Mouse (Mus musculus) erythroblast, embryonic 14.5 days (primary cell): Measurements from ENCODE around the gene 5330417H12Rik. TPM values are rescaled to one million over a fixed set of nuclear protein-coding genes. Genes with fewer than 3 reads are reported as not detected.

Experiments
- H3K27me3 ChIP-seq: 2 replicates; pipeline ENCODE4 v1.6.1; 2012; ENCODE audit warnings: inconsistent platforms; ENCODE audit not compliant: control insufficient read depth
- H3K36me3 ChIP-seq: 2 replicates; pipeline ENCODE4 v1.6.1; 2012; ENCODE audit warnings: mild to moderate bottlenecking, inconsistent platforms; ENCODE audit not compliant: control insufficient read depth
- H3K4me1 ChIP-seq: 2 replicates; pipeline ENCODE4 v1.6.1; 2012; ENCODE audit warnings: inconsistent platforms; ENCODE audit not compliant: control insufficient read depth
- H3K4me3 ChIP-seq: replicated peaks from 2 replicates; pipeline ENCODE3; 2012; ENCODE audit warnings: moderate library complexity, mild to moderate bottlenecking, inconsistent platforms
- H3K9me3 ChIP-seq: 2 replicates; pipeline ENCODE4 v1.6.1; 2012; ENCODE audit warnings: low read length, inconsistent platforms, mixed read lengths; ENCODE audit not compliant: control insufficient read depth
- GATA1 ChIP-seq: IDR thresholded peaks from 2 replicates; pipeline ENCODE4 v1.6.1; 2012; ENCODE audit warnings: low read length, inconsistent platforms, mixed read lengths
- TAL1 ChIP-seq: IDR thresholded peaks from 3 replicates; pipeline ENCODE4 v1.6.1; 2012; ENCODE audit warnings: low read length, inconsistent platforms, mixed read lengths
- polyA plus RNA-seq: library from polyadenylated mRNA; stranded (reverse); fragments of >175 nt; gene quantifications from 2 replicates; pipeline ENCODE4 v1.2.3, GENCODE M21; 2012

The 5330417H12Rik gene
- polyA plus RNA-seq, 1 experiment, result not detected

GRCm38 (mm10) chr7:107659186-107659918 lies 34.4 kb upstream of the 5330417H12Rik start:
- no peak overlapping the region for H3K4me3 ChIP-seq
- no peaks in the 10 kb centered on the region for H3K36me3 ChIP-seq
- TF ChIP-seq TAL1 (no peak), GATA1 (no peak)

GRCm38 (mm10) chr7:107656451-107656850 lies 31.5 kb upstream of the 5330417H12Rik start:
- H3K36me3 ChIP-seq, result no peaks in the 10 kb centered on the region
- no peak for TF ChIP-seq GATA1
- TF ChIP-seq TAL1, result no peak
- H3K4me3 ChIP-seq, result no peak overlapping the region
- H3K4me1 ChIP-seq, result no peaks in the 10 kb centered on the region
- no peaks in the 10 kb centered on the region for H3K9me3 ChIP-seq
- H3K27me3 ChIP-seq, result no peaks in the 10 kb centered on the region

More at GRCm38 (mm10) chr7:107659186-107659918, 34.4 kb upstream of the 5330417H12Rik start:
- Histone ChIP-seq H3K4me1 (no peaks in the 10 kb centered on the region), H3K9me3 (no peaks in the 10 kb centered on the region), H3K27me3 (no peaks in the 10 kb centered on the region)

GRCm38 (mm10) chr7:107651821-107652220 lies 26.9 kb upstream of the 5330417H12Rik start:
- Histone ChIP-seq H3K27me3 (no peaks in the 10 kb centered on the region), H3K4me3 (no peak overlapping the region), H3K36me3 (no peaks in the 10 kb centered on the region), H3K9me3 (no peaks in the 10 kb centered on the region), H3K4me1 (no peaks in the 10 kb centered on the region)
- TF ChIP-seq TAL1 (no peak), GATA1 (no peak)

- Histone ChIP-seq H3K4me1 (no peaks in the 10 kb centered on the region), H3K9me3 (no peaks in the 10 kb centered on the region; the same call in 1 of the 2 replicates), H3K4me3 (no peak overlapping the region), H3K36me3 (no peaks in the 10 kb centered on the region), H3K27me3 (no peaks in the 10 kb centered on the region)
- TF ChIP-seq GATA1 (no peak), TAL1 (no peak)
Measured at GRCm38 (mm10) chr7:107649990-107650389, 25.0 kb upstream of the 5330417H12Rik start.

GRCm38 (mm10) chr7:107648937-107649688 lies 24.2 kb upstream of the 5330417H12Rik start:
- TF ChIP-seq TAL1 (no peak), GATA1 (no peak)
- Histone ChIP-seq H3K36me3 (no peaks in the 10 kb centered on the region), H3K27me3 (no peaks in the 10 kb centered on the region), H3K4me3 (no peak overlapping the region), H3K9me3 (no peaks in the 10 kb centered on the region; the same call in 1 of the 2 replicates), H3K4me1 (no peaks in the 10 kb centered on the region)

GRCm38 (mm10) chr7:107644987-107645386 lies 20.0 kb upstream of the 5330417H12Rik start:
- H3K36me3 ChIP-seq, result no peaks in the 10 kb centered on the region
- TF ChIP-seq TAL1 (no peak), GATA1 (no peak)
- no peaks in the 10 kb centered on the region for H3K27me3 ChIP-seq
- no peaks in the 10 kb centered on the region for H3K4me1 ChIP-seq
- H3K4me3 ChIP-seq, result no peak overlapping the region
- H3K9me3 ChIP-seq, result no peaks in the 10 kb centered on the region; the same call in 1 of the 2 replicates

- Histone ChIP-seq H3K4me3 (no peak overlapping the region), H3K9me3 (no peaks in the 10 kb centered on the region; the same call in 1 of the 2 replicates), H3K36me3 (no peaks in the 10 kb centered on the region), H3K4me1 (no peaks in the 10 kb centered on the region), H3K27me3 (no peaks in the 10 kb centered on the region)
- TF ChIP-seq TAL1, result no peak
- no peak for TF ChIP-seq GATA1
Measured at GRCm38 (mm10) chr7:107642586-107643275, 17.8 kb upstream of the 5330417H12Rik start.

GRCm38 (mm10) chr7:107638026-107638425 lies 13.1 kb upstream of the 5330417H12Rik start:
- Histone ChIP-seq H3K9me3 (no peaks in the 10 kb centered on the region; the same call in 1 of the 2 replicates), H3K36me3 (no peaks in the 10 kb centered on the region), H3K27me3 (no peaks in the 10 kb centered on the region), H3K4me1 (no peaks in the 10 kb centered on the region), H3K4me3 (no peak overlapping the region)
- TF ChIP-seq TAL1 (no peak), GATA1 (no peak)

- Histone ChIP-seq H3K4me1 (no peaks in the 10 kb centered on the region), H3K9me3 (no peaks in the 10 kb centered on the region; the same call in 1 of the 2 replicates), H3K4me3 (no peak overlapping the region), H3K36me3 (no peaks in the 10 kb centered on the region), H3K27me3 (no peaks in the 10 kb centered on the region)
- TF ChIP-seq TAL1 (no peak), GATA1 (no peak)
Measured at GRCm38 (mm10) chr7:107637398-107637797, 12.4 kb upstream of the 5330417H12Rik start.
